Mouse (Mus musculus): ENCODE measurements around the gene Tex264. TPM values are rescaled to one million over a fixed set of nuclear protein-coding genes. Genes with fewer than 3 reads are reported as not detected.

The Tex264 gene
- polyA plus RNA-seq, 1 experiment from 2014 or later = 75.7 TPM

Other genes starting within 250 kb of the Tex264 start
- 19.8 and 21.6 TPM in 2 replicates for gene Acy1, start 247.6 kb downstream of the Tex264 start, polyA plus RNA-seq (2015; fragmentation: Nextera tagmentation; extraction: Ambion mirVana)
- 8.8 and 10.6 TPM in 2 replicates for gene Abhd14b, start 238.5 kb downstream of the Tex264 start, polyA plus RNA-seq (2015; fragmentation: Nextera tagmentation; extraction: Ambion mirVana)
- 71.9 and 82.0 TPM in 2 replicates for gene Abhd14a, start 238.2 kb downstream of the Tex264 start, polyA plus RNA-seq (2015; fragmentation: Nextera tagmentation; extraction: Ambion mirVana)
- 242 and 262 TPM in 2 replicates for gene Pcbp4, start 232.6 kb downstream of the Tex264 start, polyA plus RNA-seq (2015; fragmentation: Nextera tagmentation; extraction: Ambion mirVana)
- gene Gpr62, start 220.0 kb downstream of the Tex264 start, polyA plus RNA-seq (2015; fragmentation: Nextera tagmentation; extraction: Ambion mirVana) = 0.78 and 0.98 TPM in 2 replicates
- 48.3 and 48.5 TPM in 2 replicates for gene Rrp9, start 210.0 kb downstream of the Tex264 start, polyA plus RNA-seq (2015; fragmentation: Nextera tagmentation; extraction: Ambion mirVana)
- gene Parp3, start 209.0 kb downstream of the Tex264 start, polyA plus RNA-seq (2015; fragmentation: Nextera tagmentation; extraction: Ambion mirVana) = 0.73 and 0.89 TPM in 2 replicates
- not detected in 2 replicates for gene Iqcf1, start 186.0 kb downstream of the Tex264 start, polyA plus RNA-seq (2015; fragmentation: Nextera tagmentation; extraction: Ambion mirVana)
- gene Iqcf5, start 171.4 kb downstream of the Tex264 start, polyA plus RNA-seq (2015; fragmentation: Nextera tagmentation; extraction: Ambion mirVana) = not detected in 2 replicates
- gene Iqcf3, start 124.3 kb downstream of the Tex264 start, polyA plus RNA-seq (2015; fragmentation: Nextera tagmentation; extraction: Ambion mirVana) = not detected in 2 replicates
- not detected in 2 replicates for gene Iqcf4, start 114.9 kb downstream of the Tex264 start, polyA plus RNA-seq (2015; fragmentation: Nextera tagmentation; extraction: Ambion mirVana)
- not detected in 2 replicates for gene Iqcf6, start 59.3 kb downstream of the Tex264 start, polyA plus RNA-seq (2015; fragmentation: Nextera tagmentation; extraction: Ambion mirVana)
- gene Grm2, start 29.8 kb downstream of the Tex264 start, polyA plus RNA-seq (2015; fragmentation: Nextera tagmentation; extraction: Ambion mirVana) = 24.3 and 24.6 TPM in 2 replicates
- 5.2 and 6.4 TPM in 2 replicates for gene Rad54l2, start 103.3 kb upstream of the Tex264 start, polyA plus RNA-seq (2015; fragmentation: Nextera tagmentation; extraction: Ambion mirVana)
- 20.4 and 23.2 TPM in 2 replicates for gene Dcaf1, start 135.9 kb upstream of the Tex264 start, polyA plus RNA-seq (2015; fragmentation: Nextera tagmentation; extraction: Ambion mirVana)
- gene Rbm15b, start 201.5 kb upstream of the Tex264 start, polyA plus RNA-seq (2015; fragmentation: Nextera tagmentation; extraction: Ambion mirVana) = 11.6 and 12.6 TPM in 2 replicates
- gene Manf, start 206.1 kb upstream of the Tex264 start, polyA plus RNA-seq (2015; fragmentation: Nextera tagmentation; extraction: Ambion mirVana) = 180 and 183 TPM in 2 replicates